Mouse (Mus musculus) monocyte, adult 59 days (primary cell): Measurements from ENCODE around the gene Hist1h4n. TPM values are rescaled to one million over a fixed set of nuclear protein-coding genes. Genes with fewer than 3 reads are reported as not detected.

Source experiments
- total RNA-seq, 2 experiments: library from RNA; stranded (reverse); gene quantifications; one replicate each; pipeline ENCODE4 v1.2.4; 2023

The Hist1h4n gene
- total RNA-seq, result 100 to 1,000 TPM in 1 of 2 experiments, 10 to 100 TPM in 1; 44.0 to 264 TPM

DNA sequence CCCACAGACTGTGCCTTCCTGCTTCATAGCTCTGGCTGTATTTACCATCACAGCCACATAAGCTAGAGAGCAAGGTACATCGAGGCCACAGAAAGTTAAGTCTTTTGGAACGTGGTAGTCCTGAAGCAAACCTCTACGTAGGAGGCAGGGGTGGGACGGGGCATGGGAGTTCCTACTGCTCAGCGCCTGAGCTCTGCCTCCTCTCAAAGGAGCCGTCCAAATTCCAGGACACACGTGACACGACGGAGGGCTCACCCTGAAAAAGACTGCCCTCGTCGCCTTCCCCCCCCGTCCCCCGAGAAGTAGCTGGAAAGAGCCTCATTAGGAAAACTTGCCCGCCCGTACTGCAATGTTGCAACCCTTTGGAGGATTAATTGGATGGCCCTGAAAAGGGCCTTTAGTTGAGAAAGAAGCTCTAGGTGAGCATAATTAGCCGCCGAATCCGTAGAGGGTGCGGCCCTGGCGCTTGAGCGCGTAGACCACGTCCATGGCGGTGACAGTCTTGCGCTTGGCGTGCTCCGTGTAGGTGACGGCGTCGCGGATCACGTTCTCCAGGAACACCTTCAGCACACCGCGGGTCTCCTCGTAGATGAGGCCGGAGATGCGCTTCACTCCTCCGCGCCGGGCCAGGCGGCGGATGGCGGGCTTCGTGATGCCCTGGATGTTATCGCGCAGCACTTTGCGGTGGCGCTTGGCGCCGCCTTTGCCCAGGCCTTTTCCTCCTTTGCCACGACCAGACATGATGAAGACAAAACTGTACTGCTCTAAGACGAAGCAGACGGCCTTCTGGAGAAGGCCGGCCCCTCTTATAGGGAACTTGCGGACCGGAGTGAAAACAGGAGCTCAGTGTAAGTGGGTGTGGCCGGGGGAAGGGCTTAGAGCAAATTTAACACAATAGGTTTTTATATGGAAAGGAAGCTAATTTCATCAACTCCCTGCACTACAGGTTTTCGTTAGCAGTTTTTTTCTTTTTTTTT is at the start of gene Hist1h4n:
Hist1h4n (minus strand) TSS at position 779 of the 977 bp plus-strand sequence.

DNA sequence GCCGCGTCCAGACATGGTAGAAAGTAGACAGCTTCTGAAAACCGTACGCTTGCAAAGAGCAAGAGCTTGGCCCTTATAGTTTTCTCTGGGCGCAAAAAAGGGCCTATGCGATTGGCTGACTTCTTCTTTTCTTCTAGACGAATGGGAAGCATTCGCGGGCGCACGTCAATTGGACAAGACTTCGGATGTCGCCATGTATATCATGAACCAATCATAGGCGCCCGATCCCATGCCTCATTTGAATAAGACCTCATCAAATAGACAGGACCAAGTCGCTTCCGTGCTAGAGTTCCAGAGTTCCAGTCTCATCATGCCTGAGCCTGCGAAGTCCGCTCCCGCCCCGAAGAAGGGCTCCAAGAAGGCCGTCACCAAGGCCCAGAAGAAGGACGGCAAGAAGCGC is 1.5 kb upstream of the Hist1h4n start, which contains the start of the genes Hist1h2ap and Hist1h2br:
Hist1h2ap (minus strand) TSS at position 47 of the 400 bp plus-strand sequence.
Hist1h2br (plus strand) TSS at position 283 of the 400 bp plus-strand sequence.

DNA sequence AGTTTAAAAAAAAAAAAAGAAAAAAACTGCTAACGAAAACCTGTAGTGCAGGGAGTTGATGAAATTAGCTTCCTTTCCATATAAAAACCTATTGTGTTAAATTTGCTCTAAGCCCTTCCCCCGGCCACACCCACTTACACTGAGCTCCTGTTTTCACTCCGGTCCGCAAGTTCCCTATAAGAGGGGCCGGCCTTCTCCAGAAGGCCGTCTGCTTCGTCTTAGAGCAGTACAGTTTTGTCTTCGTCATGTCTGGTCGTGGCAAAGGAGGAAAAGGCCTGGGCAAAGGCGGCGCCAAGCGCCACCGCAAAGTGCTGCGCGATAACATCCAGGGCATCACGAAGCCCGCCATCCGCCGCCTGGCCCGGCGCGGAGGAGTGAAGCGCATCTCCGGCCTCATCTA is 20.5 kb downstream of the Hist1h4n start, which contains the start of gene Hist1h4m:
Hist1h4m (plus strand) TSS at position 208 of the 400 bp plus-strand sequence.

GRCm38 (mm10) chr13:21810073-21810472 is 21.9 kb downstream of the Hist1h4n start, which contains the start of the genes Hist1h2bq and Hist1h2ao:
Hist1h2bq (minus strand) TSS chr13:21810197.
Hist1h2ao (plus strand) TSS chr13:21810465.

DNA sequence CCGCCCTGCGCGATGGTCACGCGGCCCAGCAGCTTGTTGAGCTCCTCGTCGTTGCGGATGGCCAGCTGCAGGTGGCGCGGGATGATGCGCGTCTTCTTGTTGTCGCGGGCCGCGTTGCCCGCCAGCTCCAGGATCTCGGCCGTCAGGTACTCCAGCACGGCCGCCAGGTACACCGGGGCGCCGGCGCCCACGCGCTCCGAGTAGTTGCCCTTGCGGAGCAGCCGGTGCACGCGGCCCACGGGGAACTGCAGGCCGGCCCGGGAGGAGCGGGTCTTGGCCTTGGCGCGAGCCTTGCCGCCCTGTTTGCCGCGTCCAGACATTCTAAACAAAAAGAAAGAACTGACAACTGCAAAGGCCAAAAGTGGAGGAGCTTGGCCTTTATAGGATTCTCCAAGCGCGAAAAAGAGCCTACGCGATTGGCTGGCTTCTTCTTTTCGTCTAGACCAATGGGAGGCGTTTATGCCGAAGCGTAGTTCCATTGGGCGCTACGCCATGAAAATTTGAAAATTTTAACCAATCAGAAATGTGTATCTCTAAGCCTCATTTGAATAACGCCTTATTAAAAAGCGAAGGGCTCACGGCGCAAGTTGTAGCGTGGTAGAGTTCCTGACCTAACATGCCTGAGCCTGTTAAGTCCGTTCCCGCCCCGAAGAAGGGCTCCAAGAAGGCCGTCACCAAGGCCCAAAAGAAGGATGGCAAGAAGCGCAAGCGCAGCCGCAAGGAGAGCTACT is 44.9 kb downstream of the Hist1h4n start, which contains the start of the genes Hist1h2an and Hist1h2bp:
Hist1h2an (minus strand) TSS at position 320 of the 731 bp plus-strand sequence.
Hist1h2bp (plus strand) TSS at position 563 of the 731 bp plus-strand sequence.

GRCm38 (mm10) chr13:21783255-21783617 is 48.8 kb downstream of the Hist1h4n start, which contains the start of gene Hist1h3i:
Hist1h3i (minus strand) TSS chr13:21783370.

Other genes with a start within 250 kb of the Hist1h4n start
- not detected for gene Olfr1362, start 218.2 kb downstream of the Hist1h4n start, total RNA-seq
- gene Olfr11, start 189.7 kb downstream of the Hist1h4n start, total RNA-seq, result not detected
- gene Olfr1361, start 168.8 kb downstream of the Hist1h4n start, total RNA-seq, result not detected
- not detected for gene Olfr1360, start 154.8 kb downstream of the Hist1h4n start, total RNA-seq
- gene Olfr1359, start 134.1 kb downstream of the Hist1h4n start, total RNA-seq, result not detected
- gene Hist1h2bl, start 116.1 kb downstream of the Hist1h4n start, total RNA-seq, result 100 to 1,000 TPM in 1 of 2 experiments, 10 to 100 TPM in 1; 76.3 to 127 TPM
- 10 to 100 TPM; 49.1 to 81.3 TPM for gene Hist1h2ai, start 115.8 kb downstream of the Hist1h4n start, total RNA-seq
- 100 to 1,000 TPM; 116 to 129 TPM for gene Hist1h3h, start 114.5 kb downstream of the Hist1h4n start, total RNA-seq
- gene Hist1h2bm, start 110.2 kb downstream of the Hist1h4n start, total RNA-seq, result 10 to 100 TPM in 1 of 2 experiments, 1 to 10 TPM in 1; 9.8 to 11.6 TPM
- 10 to 100 TPM; 15.5 to 16.5 TPM for gene Hist1h4j, start 97.1 kb downstream of the Hist1h4n start, total RNA-seq
- gene Hist1h4k, start 81.7 kb downstream of the Hist1h4n start, total RNA-seq, result 100 to 1,000 TPM; 368 to 459 TPM
- 10 to 100 TPM; 38.3 to 45.1 TPM for gene Hist1h2ak, start 78.4 kb downstream of the Hist1h4n start, total RNA-seq
- gene Hist1h2bn, start 78.1 kb downstream of the Hist1h4n start, total RNA-seq, result 100 to 1,000 TPM in 1 of 2 experiments, 10 to 100 TPM in 1; 96.0 to 110 TPM
- gene Hist1h1b, start 51.6 kb downstream of the Hist1h4n start, total RNA-seq, result 100 to 1,000 TPM in 1 of 2 experiments, 10 to 100 TPM in 1; 97.5 to 117 TPM
- gene Hist1h3i, start 48.8 kb downstream of the Hist1h4n start, total RNA-seq, result 100 to 1,000 TPM; 136 to 153 TPM
- gene Hist1h2an, start 45.0 kb downstream of the Hist1h4n start, total RNA-seq, result 10 to 100 TPM; 24.1 to 24.2 TPM
- gene Hist1h2bp, start 44.7 kb downstream of the Hist1h4n start, total RNA-seq, result 10 to 100 TPM; 19.4 to 40.1 TPM
- gene Hist1h2bq, start 22.0 kb downstream of the Hist1h4n start, total RNA-seq, result 100 to 1,000 TPM; 150 to 156 TPM
- gene Hist1h2ao, start 21.7 kb downstream of the Hist1h4n start, total RNA-seq, result 100 to 1,000 TPM; 303 to 332 TPM
- 100 to 1,000 TPM; 127 to 412 TPM for gene Hist1h4m, start 20.4 kb downstream of the Hist1h4n start, total RNA-seq
- gene Hist1h2ap, start 1.3 kb upstream of the Hist1h4n start, total RNA-seq, result 10 to 100 TPM; 29.1 to 43.8 TPM
- 100 to 1,000 TPM; 156 to 160 TPM for gene Hist1h2br, start 1.5 kb upstream of the Hist1h4n start, total RNA-seq
- under 1 TPM; 0.37 to 0.85 TPM for gene Zfp184, start 112.9 kb upstream of the Hist1h4n start, total RNA-seq
- not detected for gene Pom121l2, start 149.0 kb upstream of the Hist1h4n start, total RNA-seq
- gene Prss16, start 177.5 kb upstream of the Hist1h4n start, total RNA-seq, result not detected
- 10 to 100 TPM in 1 of 2 experiments, 1 to 10 TPM in 1; 6.2 to 21.1 TPM for gene Hist1h2ah, start 203.4 kb upstream of the Hist1h4n start, total RNA-seq
- 10 to 100 TPM; 41.1 to 44.2 TPM for gene Hist1h2bk, start 203.7 kb upstream of the Hist1h4n start, total RNA-seq
- gene Hist1h4i, start 209.2 kb upstream of the Hist1h4n start, total RNA-seq, result 100 to 1,000 TPM in 1 of 2 experiments, 10 to 100 TPM in 1; 97.7 to 127 TPM
- 10 to 100 TPM; 48.0 to 57.6 TPM for gene Hist1h2ag, start 210.7 kb upstream of the Hist1h4n start, total RNA-seq
- gene Hist1h2bj, start 211.0 kb upstream of the Hist1h4n start, total RNA-seq, result 10 to 100 TPM; 87.4 to 91.5 TPM